Mouse (Mus musculus): ENCODE measurements around the gene Olfr888.

Gene Olfr888

GRCm38 (mm10) chr9:38107828-38108227, at the start of gene Olfr888:
Olfr888 (plus strand) TSS chr9:38108128.
- DNase-seq (ENCODE audit: low read depth, low spot score): no peak

- DNase-seq (ENCODE audit: low read depth, low spot score): no peak
Measured at GRCm38 (mm10) chr9:38061022-38061421, 46.9 kb upstream of the Olfr888 start, which contains the start of gene Olfr885. Olfr885 (plus strand) TSS chr9:38061322.

- DNase-seq (ENCODE audit: low read depth, low spot score): no peak
Measured at GRCm38 (mm10) chr9:38083772-38084171, 24.2 kb upstream of the Olfr888 start, which contains the start of gene Olfr887. Olfr887 (plus strand) TSS chr9:38084072.

- DNase-seq (ENCODE audit: low read depth, low spot score): no peak
Measured at GRCm38 (mm10) chr9:38114898-38115297, 7.0 kb downstream of the Olfr888 start, which contains the start of gene Olfr889. Olfr889 (plus strand) TSS chr9:38115198.

- no peak for DNase-seq (ENCODE audit: low read depth, low spot score)
Measured at GRCm38 (mm10) chr9:38142217-38142616, 34.3 kb downstream of the Olfr888 start, which contains the start of gene Olfr890. Olfr890 (plus strand) TSS chr9:38142517.

Data from ZHBTc4 (cell line).